Mouse (Mus musculus): ENCODE results near the gene Vps41. TPM values are rescaled to one million over a fixed set of nuclear protein-coding genes. Genes with fewer than 3 reads are reported as not detected.

Gene Vps41
- polyA plus RNA-seq, 1 experiment from 2014 or later, result 126 TPM

DNA sequence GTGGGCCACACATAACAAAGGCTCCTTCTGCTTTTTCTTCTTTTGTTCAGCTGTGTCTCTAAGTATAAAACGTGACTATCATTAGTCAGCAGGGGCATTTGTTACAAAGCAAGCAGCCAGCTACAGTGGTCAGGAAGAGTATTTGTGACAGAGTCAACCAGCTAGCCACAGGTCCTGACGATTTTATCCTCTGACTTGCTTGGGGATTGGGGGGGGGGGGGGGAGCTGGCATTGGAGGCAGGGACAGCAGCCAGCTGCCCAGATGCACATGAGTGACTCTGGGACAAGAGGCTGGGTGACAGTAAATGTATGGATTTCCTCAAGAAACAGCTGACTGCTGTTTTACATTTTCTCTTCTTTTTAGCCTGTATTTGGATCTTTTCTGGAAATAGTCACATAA, 50.8 kb downstream of the Vps41 start:
- no peak overlapping the region for H3K4me2 ChIP-seq (replicated peaks)
- no peak overlapping the region for H3K27ac ChIP-seq (replicated peaks)
- H3K9me3 ChIP-seq, result no peaks in the 10 kb centered on the region
- H3K4me1 ChIP-seq, result 0 out of 2 replicates have a peak, but pooled peaks cover 5% of the 10 kb centered on the region
- H3K27me3 ChIP-seq, result no peaks in the 10 kb centered on the region
- no peak overlapping the region for H3K9ac ChIP-seq (replicated peaks)
- H3K4me3 ChIP-seq, result no peak overlapping the region
- H3K36me3 ChIP-seq, result no peaks in the 10 kb centered on the region
- 2% methylated on average over 2 of the region's 2 CpGs for WGBS
- 0 out of 2 replicates have a peak, but pooled peaks have one; percentile 23 for ATAC-seq (replicated peaks)

- Histone ChIP-seq H3K4me2 (replicated peaks) (no peak overlapping the region), H3K9me3 (no peaks in the 10 kb centered on the region), H3K36me3 (no peaks in the 10 kb centered on the region), H3K4me3 (no peak overlapping the region), H3K27me3 (no peaks in the 10 kb centered on the region), H3K27ac (replicated peaks) (no peak overlapping the region), H3K4me1 (0 out of 2 replicates have a peak, but pooled peaks cover 5% of the 10 kb centered on the region), H3K9ac (replicated peaks) (no peak overlapping the region)
- 35% methylated on average over 3 of the region's 3 CpGs for WGBS
- ATAC-seq (replicated peaks), result no peak
Observed at GRCm38 (mm10) chr13:18768495-18768894, 51.4 kb downstream of the Vps41 start.

- no peak overlapping the region for H3K27ac ChIP-seq (replicated peaks)
- no peak for ATAC-seq (replicated peaks)
- no peak overlapping the region for H3K4me3 ChIP-seq
- no peaks in the 10 kb centered on the region for H3K9me3 ChIP-seq
- H3K4me2 ChIP-seq (replicated peaks), result no peak overlapping the region
- H3K9ac ChIP-seq (replicated peaks), result no peak overlapping the region
- 97% methylated on average over 8 of the region's 8 CpGs for WGBS
- H3K36me3 ChIP-seq, result no peaks in the 10 kb centered on the region
- H3K27me3 ChIP-seq, result no peaks in the 10 kb centered on the region
- H3K4me1 ChIP-seq, result no peaks in the 10 kb centered on the region
Observed at GRCm38 (mm10) chr13:18773437-18774198, 56.5 kb downstream of the Vps41 start.

GRCm38 (mm10) chr13:18781250-18781649, 64.2 kb downstream of the Vps41 start:
- Histone ChIP-seq H3K9ac (replicated peaks) (no peak overlapping the region), H3K4me2 (replicated peaks) (no peak overlapping the region), H3K27ac (replicated peaks) (no peak overlapping the region), H3K4me1 (no peaks in the 10 kb centered on the region), H3K27me3 (no peaks in the 10 kb centered on the region), H3K9me3 (no peaks in the 10 kb centered on the region), H3K36me3 (no peaks in the 10 kb centered on the region), H3K4me3 (no peak overlapping the region)
- WGBS, result 88% methylated on average over 2 of the region's 2 CpGs
- no peak for ATAC-seq (replicated peaks)

DNA sequence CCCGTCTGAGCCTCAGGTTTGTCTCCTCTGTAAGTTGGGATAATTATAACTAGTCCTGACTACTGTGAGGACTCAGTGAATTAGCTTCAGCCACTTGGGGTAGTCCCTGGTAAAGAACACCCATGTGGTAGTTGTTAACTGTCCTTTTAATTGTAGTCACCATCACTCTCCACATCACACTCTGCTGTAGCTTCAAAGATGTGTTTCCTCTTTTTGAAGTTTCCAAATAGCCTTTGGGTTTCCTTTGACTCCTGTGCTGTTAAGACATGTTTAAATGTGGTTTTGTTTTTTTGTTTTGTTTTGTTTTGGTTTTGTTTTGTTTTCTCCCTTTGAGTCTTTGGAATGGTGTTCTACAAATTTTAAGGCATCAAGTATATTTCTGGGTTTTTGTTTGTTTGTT, 68.6 kb downstream of the Vps41 start:
- H3K36me3 ChIP-seq, result no peaks in the 10 kb centered on the region
- no peak for ATAC-seq (replicated peaks)
- peaks cover 9% of the 10 kb centered on the region; the same call in 1 of the 2 replicates for H3K4me1 ChIP-seq
- H3K9ac ChIP-seq (replicated peaks), result no peak overlapping the region
- no peak overlapping the region for H3K4me2 ChIP-seq (replicated peaks)
- H3K4me3 ChIP-seq, result no peak overlapping the region
- no peaks in the 10 kb centered on the region for H3K9me3 ChIP-seq
- WGBS, result 85% methylated on average over 1 of the region's 1 CpGs
- H3K27ac ChIP-seq (replicated peaks), result no peak overlapping the region
- H3K27me3 ChIP-seq, result no peaks in the 10 kb centered on the region

- 0 out of 2 replicates have a peak, but pooled peaks have one; percentile 6 for ATAC-seq (replicated peaks)
- WGBS, result 93% methylated on average over 4 of the region's 4 CpGs
- no peaks in the 10 kb centered on the region for H3K9me3 ChIP-seq
- H3K4me1 ChIP-seq, result peaks cover 9% of the 10 kb centered on the region; the same call in 1 of the 2 replicates
- no peak overlapping the region for H3K4me3 ChIP-seq
- H3K27ac ChIP-seq (replicated peaks), result no peak overlapping the region
- H3K9ac ChIP-seq (replicated peaks), result no peak overlapping the region
- H3K36me3 ChIP-seq, result no peaks in the 10 kb centered on the region
- no peaks in the 10 kb centered on the region for H3K27me3 ChIP-seq
- no peak overlapping the region for H3K4me2 ChIP-seq (replicated peaks)
Observed at GRCm38 (mm10) chr13:18788040-18788439, 71.0 kb downstream of the Vps41 start.

GRCm38 (mm10) chr13:18788689-18789088, 71.6 kb downstream of the Vps41 start:
- Histone ChIP-seq H3K4me2 (replicated peaks) (no peak overlapping the region), H3K27ac (replicated peaks) (no peak overlapping the region), H3K27me3 (no peaks in the 10 kb centered on the region), H3K4me3 (no peak overlapping the region), H3K9ac (replicated peaks) (no peak overlapping the region), H3K36me3 (no peaks in the 10 kb centered on the region), H3K4me1 (peaks cover 9% of the 10 kb centered on the region; the same call in 1 of the 2 replicates), H3K9me3 (no peaks in the 10 kb centered on the region)
- 42% methylated on average over 2 of the region's 2 CpGs for WGBS
- no peak; the same call in 1 of the 2 replicates for ATAC-seq (replicated peaks)

- Histone ChIP-seq H3K36me3 (no peaks in the 10 kb centered on the region), H3K4me3 (no peak overlapping the region), H3K9me3 (no peaks in the 10 kb centered on the region), H3K4me1 (peaks cover 9% of the 10 kb centered on the region; the same call in 1 of the 2 replicates), H3K9ac (replicated peaks) (no peak overlapping the region), H3K27ac (replicated peaks) (no peak overlapping the region), H3K4me2 (replicated peaks) (no peak overlapping the region), H3K27me3 (no peaks in the 10 kb centered on the region)
- no peak for ATAC-seq (replicated peaks)
- 94% methylated on average over 4 of the region's 4 CpGs for WGBS
Observed at GRCm38 (mm10) chr13:18789662-18790061, 72.6 kb downstream of the Vps41 start.

DNA sequence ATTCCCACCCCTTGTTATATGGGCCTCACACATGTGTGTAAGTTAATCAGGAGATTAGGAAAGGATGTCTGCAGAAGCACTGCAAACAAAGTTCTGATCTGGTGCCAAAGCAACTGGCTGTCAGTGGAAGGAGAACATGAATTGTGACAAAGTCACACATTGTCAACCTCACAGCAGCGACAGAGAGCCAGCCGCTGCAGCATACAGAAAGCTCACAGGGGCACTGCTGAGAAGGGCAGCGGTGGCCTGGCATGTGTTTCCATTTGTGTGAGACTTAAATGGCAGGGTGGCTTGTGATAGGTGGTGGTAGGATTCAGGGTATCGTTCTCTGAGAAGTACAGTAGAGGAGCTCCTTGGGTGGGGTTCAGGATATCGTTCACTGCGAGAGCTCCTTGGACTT, 73.0 kb downstream of the Vps41 start:
- no peak overlapping the region for H3K4me2 ChIP-seq (replicated peaks)
- H3K36me3 ChIP-seq, result no peaks in the 10 kb centered on the region
- no peaks in the 10 kb centered on the region for H3K9me3 ChIP-seq
- WGBS, result 55% methylated on average over 6 of the region's 6 CpGs
- no peak overlapping the region for H3K27ac ChIP-seq (replicated peaks)
- no peak overlapping the region for H3K4me3 ChIP-seq
- H3K4me1 ChIP-seq, result peaks cover 9% of the 10 kb centered on the region; the same call in 1 of the 2 replicates
- peak; percentile 65 for ATAC-seq (replicated peaks)
- H3K9ac ChIP-seq (replicated peaks), result no peak overlapping the region
- H3K27me3 ChIP-seq, result no peaks in the 10 kb centered on the region

GRCm38 (mm10) chr13:18791314-18791713, 74.2 kb downstream of the Vps41 start:
- WGBS, result 65% methylated on average over 4 of the region's 4 CpGs
- no peak for ATAC-seq (replicated peaks)
- H3K9ac ChIP-seq (replicated peaks), result no peak overlapping the region

DNA sequence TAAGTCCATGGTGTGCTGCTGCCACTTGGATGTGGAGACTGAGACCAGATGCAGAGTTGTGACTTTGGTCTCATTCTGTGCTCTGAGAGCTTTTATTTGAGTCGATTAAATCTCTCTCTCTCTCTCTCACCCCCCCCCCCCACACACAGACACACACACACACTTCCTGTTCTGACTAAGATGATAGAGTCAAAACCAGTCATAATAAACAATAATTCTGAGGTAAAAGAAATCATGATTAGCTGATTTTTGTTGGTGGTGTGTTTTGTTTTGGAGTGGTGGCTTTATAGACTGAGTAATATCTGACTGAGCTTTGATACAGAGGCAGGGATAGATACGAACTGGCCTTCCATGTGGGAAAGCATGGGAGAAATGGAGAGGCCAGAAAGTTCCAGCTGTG, 74.6 kb downstream of the Vps41 start:
- 83% methylated on average over 2 of the region's 2 CpGs for WGBS
- ATAC-seq (replicated peaks), result no peak
- H3K4me3 ChIP-seq, result no peak overlapping the region
- no peak overlapping the region for H3K27ac ChIP-seq (replicated peaks)
- no peaks in the 10 kb centered on the region for H3K9me3 ChIP-seq
- H3K27me3 ChIP-seq, result no peaks in the 10 kb centered on the region
- H3K4me2 ChIP-seq (replicated peaks), result no peak overlapping the region
- H3K36me3 ChIP-seq, result no peaks in the 10 kb centered on the region
- peaks cover 9% of the 10 kb centered on the region; the same call in 1 of the 2 replicates for H3K4me1 ChIP-seq
- no peak overlapping the region for H3K9ac ChIP-seq (replicated peaks)

More at GRCm38 (mm10) chr13:18791314-18791713, 74.2 kb downstream of the Vps41 start:
- no peaks in the 10 kb centered on the region for H3K36me3 ChIP-seq
- H3K9me3 ChIP-seq, result no peaks in the 10 kb centered on the region
- H3K4me2 ChIP-seq (replicated peaks), result no peak overlapping the region
- H3K4me1 ChIP-seq, result peaks cover 9% of the 10 kb centered on the region; the same call in 1 of the 2 replicates
- H3K4me3 ChIP-seq, result no peak overlapping the region
- no peak overlapping the region for H3K27ac ChIP-seq (replicated peaks)
- no peaks in the 10 kb centered on the region for H3K27me3 ChIP-seq

GRCm38 (mm10) chr13:18794454-18794853, 77.4 kb downstream of the Vps41 start:
- 76% methylated on average over 3 of the region's 3 CpGs for whole genome bisulfite sequencing
- Histone ChIP-seq H3K4me3 (no peak overlapping the region), H3K4me1 (peaks cover 7% of the 10 kb centered on the region; the same call in 1 of the 2 replicates), H3K9me3 (no peaks in the 10 kb centered on the region), H3K9ac (replicated peaks) (no peak overlapping the region), H3K36me3 (no peaks in the 10 kb centered on the region), H3K4me2 (replicated peaks) (no peak overlapping the region), H3K27me3 (no peaks in the 10 kb centered on the region), H3K27ac (replicated peaks) (no peak overlapping the region)
- no peak for ATAC-seq (replicated peaks)
